Mouse (Mus musculus): ENCODE measurements around the gene Hk3.

The Hk3 gene

GRCm38 (mm10) chr13:55000433-55000832 lies 20.8 kb downstream of the Hk3 start:
- no peak for DNase-seq

- DNase-seq, result no peak
Observed at GRCm38 (mm10) chr13:54997568-54997967, 23.6 kb downstream of the Hk3 start.

- DNase-seq, result no peak
Observed at GRCm38 (mm10) chr13:54995161-54995560, 26.0 kb downstream of the Hk3 start.

GRCm38 (mm10) chr13:54994576-54994975 lies 26.6 kb downstream of the Hk3 start:
- DNase-seq, result no peak

GRCm38 (mm10) chr13:54992215-54992614 lies 29.0 kb downstream of the Hk3 start:
- DNase-seq, result no peak

- no peak for DNase-seq
Observed at GRCm38 (mm10) chr13:54988181-54988760, 32.9 kb downstream of the Hk3 start.

GRCm38 (mm10) chr13:54987405-54987804 lies 33.8 kb downstream of the Hk3 start:
- no peak for DNase-seq

- DNase-seq, result no peak
Observed at GRCm38 (mm10) chr13:54983614-54984013, 37.6 kb downstream of the Hk3 start.

GRCm38 (mm10) chr13:54983001-54983400 lies 38.2 kb downstream of the Hk3 start:
- DNase-seq, result no peak

- DNase-seq, result no peak
Observed at GRCm38 (mm10) chr13:54980957-54981356, 40.2 kb downstream of the Hk3 start.

- no peak for DNase-seq
Observed at GRCm38 (mm10) chr13:54978804-54979203, 42.4 kb downstream of the Hk3 start.

GRCm38 (mm10) chr13:54975546-54975945 lies 45.6 kb downstream of the Hk3 start:
- no peak for DNase-seq

- DNase-seq, result peak; percentile 40
Observed at GRCm38 (mm10) chr13:54970521-54971247, 50.5 kb downstream of the Hk3 start.

- DNase-seq, result no peak
Observed at GRCm38 (mm10) chr13:54969513-54969912, 51.7 kb downstream of the Hk3 start.

GRCm38 (mm10) chr13:54968636-54969035 lies 52.5 kb downstream of the Hk3 start:
- DNase-seq, result no peak

- DNase-seq, result no peak
Observed at GRCm38 (mm10) chr13:54967501-54967900, 53.7 kb downstream of the Hk3 start.

- no peak for DNase-seq
Observed at GRCm38 (mm10) chr13:54965256-54965655, 55.9 kb downstream of the Hk3 start.

GRCm38 (mm10) chr13:54960491-54960890 lies 60.7 kb downstream of the Hk3 start:
- no peak for DNase-seq

- DNase-seq, result no peak
Observed at GRCm38 (mm10) chr13:54959842-54960241, 61.3 kb downstream of the Hk3 start.

- DNase-seq, result no peak
Observed at GRCm38 (mm10) chr13:54959059-54959701, 62.0 kb downstream of the Hk3 start.

- DNase-seq, result no peak
Observed at GRCm38 (mm10) chr13:54957281-54957680, 63.9 kb downstream of the Hk3 start.
